Mouse (Mus musculus) left cerebral cortex, postnatal 4 days (tissue): ENCODE measurements around the gene Slco4a1. TPM values are rescaled to one million over a fixed set of nuclear protein-coding genes. Genes with fewer than 3 reads are reported as not detected.

Experiments
- DNase-seq: peaks from one replicate; pipeline ENCODE4 v3.0.0-alpha.2; 2022
- intact Hi-C: fragments of 180-260 bp; cut with DNase I; formaldehyde crosslinking; loops from one replicate; pipeline ENCODE4 v1.15.1; 2025
- total RNA-seq, 2 experiments: library from RNA; stranded (reverse); gene quantifications; 2 replicates each; pipeline ENCODE4 v1.2.3; 2021

The Slco4a1 gene
- total RNA-seq = 1 to 10 TPM; 2.4 to 2.5 TPM

DNA sequence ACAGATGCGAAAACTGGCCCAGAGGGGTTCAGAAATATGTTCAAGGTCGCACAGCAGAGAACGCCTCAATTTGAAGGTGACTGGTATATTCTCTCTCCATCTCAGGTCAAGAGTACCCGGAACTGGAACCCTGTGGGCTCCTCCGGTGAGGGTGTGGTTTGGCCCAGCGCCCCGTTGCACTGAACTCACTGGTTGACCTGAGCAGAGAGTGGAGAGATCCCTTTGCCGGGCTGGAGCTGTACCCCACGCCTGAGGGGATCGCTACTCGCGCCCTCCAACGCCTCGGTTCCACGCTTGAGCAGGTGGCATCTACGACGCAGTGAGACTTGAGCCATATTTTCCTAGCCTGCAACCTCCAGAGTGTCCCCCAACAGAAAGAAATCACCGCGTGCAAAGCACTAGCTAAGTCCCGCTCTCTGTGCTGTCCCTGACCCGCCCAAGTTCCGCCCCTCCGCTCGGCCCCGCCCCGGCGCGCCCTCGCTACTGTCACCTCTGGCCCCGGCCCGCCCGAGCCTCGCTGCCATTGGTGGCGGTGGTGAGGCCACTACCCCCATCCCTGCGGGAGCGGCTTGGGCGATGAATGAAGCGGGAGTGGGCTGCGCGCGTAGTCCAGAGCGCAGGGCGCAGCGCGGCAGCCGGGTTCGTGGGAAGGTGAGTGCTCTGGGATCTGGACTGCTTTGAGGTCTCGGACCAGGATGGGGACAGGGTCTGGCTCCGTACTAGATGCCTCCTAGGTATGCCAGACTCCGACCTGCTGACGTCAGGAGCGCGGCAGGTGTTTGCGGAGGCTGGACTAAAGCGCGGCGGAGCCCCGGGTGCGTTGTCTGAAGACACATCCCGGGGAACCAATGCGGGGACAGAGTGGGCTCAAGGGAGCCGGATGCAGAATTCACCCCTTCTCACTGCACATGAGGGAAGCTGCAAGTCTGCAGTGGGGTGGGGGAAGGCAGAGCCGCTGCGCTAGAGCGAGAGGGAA is at the start of gene Slco4a1:
Gene Slco4a1 (plus strand): TSS at position 523 of the 976 bp plus-strand sequence.
- intact Hi-C loops = no loop called here
- peak; percentile 84 for DNase-seq

- DNase-seq = no peak
- intact Hi-C loops = no loop called here
These were observed 47.6 kb upstream of the Slco4a1 start for GRCm38 (mm10) chr2:180408410-180408809.

- intact Hi-C loops = no loop called here
- peak; percentile 81 for DNase-seq
These were observed 45.6 kb upstream of the Slco4a1 start for GRCm38 (mm10) chr2:180410432-180410831.

- intact Hi-C loops = no loop called here
- DNase-seq = no peak
These were observed 45.0 kb upstream of the Slco4a1 start for GRCm38 (mm10) chr2:180411013-180411412.

DNA sequence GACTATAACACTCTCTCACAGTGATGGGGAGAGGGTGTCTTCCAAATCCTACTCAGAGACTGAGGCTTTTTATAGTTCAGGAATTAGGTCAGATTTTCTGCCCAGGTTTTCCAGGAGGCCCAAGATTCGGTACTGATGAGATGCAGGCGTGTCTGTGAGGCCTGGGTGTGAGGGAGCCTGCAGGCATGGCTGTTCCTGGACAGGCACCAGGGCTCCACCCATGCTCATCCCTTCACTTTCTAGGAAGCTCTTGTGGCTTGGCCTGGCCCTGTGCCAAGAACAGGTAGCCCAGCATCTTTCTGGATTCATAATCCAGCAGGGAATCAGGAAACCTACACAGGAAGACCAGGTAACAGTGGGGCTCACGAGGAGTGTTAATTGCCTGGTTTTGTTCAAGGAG is 40.4 kb upstream of the Slco4a1 start:
- DNase-seq = no peak

GRCm38 (mm10) chr2:180417731-180418130 is 38.3 kb upstream of the Slco4a1 start:
- intact Hi-C loops = no loop called here

More for the DNA sequence above, 40.4 kb upstream of the Slco4a1 start:
- intact Hi-C loops = no loop called here

GRCm38 (mm10) chr2:180420641-180421040 is 35.4 kb upstream of the Slco4a1 start:
- peak; percentile 88 for DNase-seq
- intact Hi-C loops = no loop called here

More at GRCm38 (mm10) chr2:180417731-180418130, 38.3 kb upstream of the Slco4a1 start:
- DNase-seq = peak; percentile 56

DNA sequence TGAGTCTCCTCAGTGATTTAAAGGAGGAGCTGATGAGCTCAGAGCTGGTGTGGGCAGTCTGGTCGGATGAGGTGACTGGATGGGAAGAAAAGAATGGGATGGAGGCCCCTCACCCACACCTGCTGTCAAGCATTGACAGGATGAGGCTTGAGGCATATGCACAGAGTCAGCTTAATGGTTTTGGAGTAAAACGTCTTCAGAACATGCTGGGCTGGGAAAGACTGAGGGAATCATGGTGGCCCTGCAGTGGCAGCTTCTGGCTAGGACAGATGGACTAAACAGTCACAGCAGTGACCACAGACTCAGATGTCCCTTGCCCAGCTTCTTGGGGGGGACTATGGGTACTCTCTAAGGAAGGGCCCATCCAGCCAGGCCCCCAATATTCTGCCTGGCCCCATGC is 30.9 kb upstream of the Slco4a1 start:
- no peak for DNase-seq
- intact Hi-C loops = no loop called here

GRCm38 (mm10) chr2:180427073-180427472 is 29.0 kb upstream of the Slco4a1 start:
- peak; percentile 94 for DNase-seq
- intact Hi-C loops = no loop called here

DNA sequence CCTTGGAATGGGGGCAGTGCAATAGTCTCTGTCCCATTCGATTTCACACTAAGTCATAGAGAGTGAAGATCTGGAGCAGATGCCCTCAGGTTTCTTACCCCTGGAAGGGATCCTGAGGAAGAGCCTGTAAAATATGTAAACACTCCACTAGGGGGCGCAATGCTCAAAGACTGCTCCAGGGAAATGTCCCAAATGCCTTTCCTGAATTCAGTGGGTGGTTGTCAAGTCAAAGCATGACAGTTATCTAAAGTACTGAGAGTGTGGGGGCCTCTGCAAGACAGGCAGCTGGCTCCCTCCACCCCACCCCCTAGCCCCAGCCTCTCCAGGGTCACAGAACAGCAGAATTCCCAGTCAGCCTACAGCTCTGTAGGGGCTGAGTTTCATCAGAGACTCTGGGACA is 27.7 kb upstream of the Slco4a1 start:
- peak; percentile 21 for DNase-seq
- intact Hi-C loops = no loop called here

DNA sequence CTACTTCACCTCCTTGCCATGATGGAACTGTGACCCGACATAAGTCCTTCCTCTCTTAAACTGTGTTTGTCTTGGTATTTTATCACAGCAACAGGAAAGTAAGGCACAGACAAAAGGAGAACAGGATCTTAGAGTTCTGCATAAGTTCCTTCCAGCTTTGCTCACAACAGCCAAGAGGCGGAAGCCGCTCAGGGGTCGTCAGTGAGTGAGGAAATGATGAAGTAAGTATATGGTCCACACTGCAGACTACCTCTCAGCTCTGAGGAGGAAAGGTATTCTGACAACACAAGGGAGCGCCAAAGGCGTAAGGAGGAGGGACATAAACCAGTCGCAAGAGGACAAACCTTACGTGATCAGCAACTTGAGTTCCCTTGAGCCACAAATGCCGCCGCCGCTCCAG is 25.4 kb upstream of the Slco4a1 start:
- intact Hi-C loops = loop anchor here (5.0 kb wide), 2 partner anchors 78 to 153 kb away; no protein-coding TSS in a partner anchor
- no peak for DNase-seq

DNA sequence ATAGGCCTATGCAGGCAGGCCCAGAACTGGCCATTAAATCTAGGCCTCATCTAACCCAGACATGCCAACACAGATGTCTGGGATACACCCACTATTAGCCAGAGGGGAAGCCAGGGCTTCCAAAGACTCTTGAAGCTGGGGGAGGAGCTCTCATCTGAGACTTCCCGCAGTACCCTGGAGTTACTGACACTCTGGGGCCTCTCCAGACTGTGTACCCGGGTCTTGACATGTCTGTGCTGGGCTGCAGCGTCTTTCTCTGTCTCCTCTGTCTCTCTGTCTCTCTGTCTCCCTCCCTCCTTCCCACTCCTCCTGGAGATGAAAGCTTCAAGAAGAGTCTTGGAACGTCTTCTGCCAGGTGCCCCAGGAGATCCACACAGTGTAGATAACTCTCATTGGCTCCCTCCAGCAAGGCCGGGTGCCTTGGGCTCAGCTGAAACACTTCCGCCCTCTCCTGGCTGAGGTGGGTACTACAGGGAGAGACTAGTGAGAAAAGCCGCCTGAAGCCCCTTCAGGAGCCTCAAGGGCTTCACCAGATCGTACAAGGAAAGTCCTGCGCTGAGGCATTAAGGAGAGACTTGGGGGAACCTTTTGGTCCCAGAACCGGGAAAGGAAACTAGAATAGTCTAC is 23.9 kb upstream of the Slco4a1 start:
- intact Hi-C loops = loop anchor here (5.0 kb wide), 2 partner anchors 80 to 155 kb away; no protein-coding TSS in a partner anchor
- DNase-seq = peak; percentile 95

- intact Hi-C loops = loop anchor here (5.0 kb wide), 2 partner anchors 80 to 155 kb away; no protein-coding TSS in a partner anchor
- no peak for DNase-seq
These were observed 23.3 kb upstream of the Slco4a1 start for GRCm38 (mm10) chr2:180432751-180433150.

DNA sequence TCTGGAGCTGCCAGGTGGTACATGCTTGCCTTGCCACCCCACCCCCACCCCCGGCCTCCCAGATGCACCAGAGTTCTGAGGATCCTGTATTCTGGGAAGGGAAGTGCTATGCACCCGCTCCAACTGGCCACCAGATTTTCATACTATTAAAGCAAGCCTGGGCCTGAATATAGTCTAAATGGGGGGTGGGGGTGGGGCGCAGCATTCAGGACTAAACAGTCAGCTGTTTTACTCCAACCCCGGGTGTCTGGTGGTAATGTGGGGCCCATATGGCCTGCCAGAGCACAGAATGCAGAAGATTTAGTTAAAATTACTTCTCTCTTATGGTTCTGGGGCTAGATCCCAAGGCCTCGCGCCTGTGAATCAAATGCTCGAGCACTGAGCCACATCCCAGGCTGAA is 22.7 kb upstream of the Slco4a1 start:
- intact Hi-C loops = loop anchor here (5.0 kb wide), 2 partner anchors 81 to 156 kb away; no protein-coding TSS in a partner anchor
- DNase-seq = no peak

DNA sequence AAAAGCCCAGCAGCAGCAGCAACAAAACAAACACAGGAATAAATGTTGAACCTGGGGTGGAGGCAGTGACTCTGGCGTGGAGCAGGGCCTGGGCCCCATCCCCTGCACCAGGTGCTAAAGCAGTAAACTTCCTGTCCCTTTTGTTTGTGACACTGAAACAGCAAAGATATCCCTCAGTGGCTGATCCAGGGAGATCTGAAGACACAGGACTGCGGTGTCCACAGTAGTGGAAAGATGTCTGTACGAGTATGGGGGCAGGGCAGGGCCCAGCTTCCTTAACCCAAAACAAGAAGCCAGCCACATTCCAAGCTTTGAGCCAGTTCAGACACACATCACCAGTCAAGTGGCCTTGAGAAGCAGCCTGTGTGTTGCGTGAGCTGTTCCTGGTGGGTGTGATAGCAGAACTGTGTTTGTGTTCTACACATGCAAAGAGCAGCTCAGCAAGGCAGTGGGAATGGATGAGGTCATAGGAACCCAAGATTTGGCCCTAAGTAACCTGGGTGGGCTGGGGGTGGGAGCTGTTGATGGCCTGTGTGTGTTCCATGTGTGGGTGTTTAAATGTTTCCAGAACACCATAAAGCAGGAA is 20.6 kb upstream of the Slco4a1 start:
- intact Hi-C loops = no loop called here
- DNase-seq = no peak

DNA sequence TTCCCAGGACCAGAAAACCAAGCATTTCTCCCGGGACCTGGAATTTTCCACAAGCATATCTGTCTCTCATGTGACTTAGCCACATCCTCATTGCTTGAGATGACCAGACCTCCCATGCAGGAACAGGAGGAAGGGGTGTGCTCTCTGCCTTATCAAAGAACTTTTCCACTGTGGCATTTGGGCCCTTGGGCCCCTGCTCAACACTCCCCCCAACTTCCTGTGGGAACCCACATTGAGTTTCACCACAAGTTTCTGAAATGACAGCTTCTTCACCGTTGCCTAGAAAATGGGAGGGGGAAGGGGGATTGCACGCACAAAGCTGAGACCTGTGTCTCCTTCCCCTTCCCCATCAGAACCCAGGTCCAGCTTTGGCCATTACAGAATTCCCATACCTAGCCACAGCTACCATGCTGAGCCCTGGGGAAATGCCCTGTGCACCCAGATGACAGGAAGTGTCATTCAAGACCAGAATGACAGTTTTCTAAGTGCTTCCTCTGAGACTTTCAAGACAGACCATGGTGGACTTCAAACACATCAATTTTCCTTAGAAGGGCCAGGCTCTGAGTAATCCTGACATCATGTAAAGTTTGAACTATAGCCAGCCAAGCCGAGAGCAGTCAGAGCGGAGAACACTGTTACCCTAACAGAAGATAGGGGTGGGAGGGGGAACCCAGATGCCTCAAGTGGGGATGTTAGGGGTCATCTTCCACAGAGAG is 18.7 kb upstream of the Slco4a1 start:
- no peak for DNase-seq
- intact Hi-C loops = no loop called here

DNA sequence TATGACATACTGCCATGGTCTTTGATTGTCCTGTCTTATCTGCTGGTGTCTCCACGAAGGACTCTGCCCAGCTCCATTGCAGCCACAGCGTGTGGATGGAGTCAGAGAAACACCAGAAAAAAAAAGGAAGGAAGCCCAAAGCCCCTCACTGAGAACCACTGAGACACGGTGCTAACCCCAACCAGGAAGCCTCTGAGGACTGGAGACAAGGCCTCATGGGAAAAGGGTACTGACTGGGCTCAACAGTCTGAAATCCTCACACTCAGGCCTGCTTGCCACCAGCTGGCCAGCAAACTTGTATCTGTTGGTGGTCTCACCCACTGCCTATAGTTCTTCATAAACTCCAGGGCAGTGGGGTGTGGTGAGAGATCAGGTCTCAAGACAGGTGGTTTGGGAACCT is 16.3 kb upstream of the Slco4a1 start:
- no peak for DNase-seq
- intact Hi-C loops = no loop called here

DNA sequence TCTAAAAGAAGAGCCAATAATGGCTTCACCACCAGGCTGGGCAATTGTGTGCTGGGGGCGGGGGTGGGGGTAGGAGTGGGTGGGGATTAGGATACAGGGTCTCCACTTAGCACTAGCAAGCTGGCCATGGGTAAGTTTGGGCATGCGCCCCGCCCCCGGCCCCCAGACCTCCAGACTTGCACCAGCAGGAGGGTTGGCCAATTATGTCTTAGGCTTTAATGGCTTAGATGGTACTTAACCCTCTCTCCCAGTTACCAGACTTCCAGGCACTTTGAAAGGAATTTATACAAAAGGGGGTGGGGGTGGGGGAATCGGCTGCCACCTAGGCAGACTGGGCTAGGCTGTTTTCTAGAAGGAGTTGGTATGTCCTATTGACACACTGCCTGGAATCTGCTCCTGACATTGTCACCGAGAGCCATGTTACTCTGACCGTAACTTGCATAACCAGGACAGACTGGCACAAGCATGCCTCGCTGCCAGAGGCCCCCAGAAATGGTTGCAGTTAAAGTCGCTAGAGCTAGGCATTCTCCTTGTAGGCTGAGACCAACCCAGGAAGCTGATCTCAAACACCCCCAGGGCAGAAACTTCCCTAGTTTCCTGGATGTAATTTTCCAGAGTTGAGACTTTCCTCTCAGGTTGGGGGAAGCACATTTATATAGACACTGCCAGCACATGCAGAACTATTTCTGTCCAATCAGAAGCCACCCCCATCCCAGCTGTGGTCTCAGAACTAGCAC is 15.3 kb upstream of the Slco4a1 start:
- no peak for DNase-seq
- intact Hi-C loops = no loop called here

GRCm38 (mm10) chr2:180442061-180442460 is 14.0 kb upstream of the Slco4a1 start:
- intact Hi-C loops = no loop called here
- DNase-seq = no peak

DNA sequence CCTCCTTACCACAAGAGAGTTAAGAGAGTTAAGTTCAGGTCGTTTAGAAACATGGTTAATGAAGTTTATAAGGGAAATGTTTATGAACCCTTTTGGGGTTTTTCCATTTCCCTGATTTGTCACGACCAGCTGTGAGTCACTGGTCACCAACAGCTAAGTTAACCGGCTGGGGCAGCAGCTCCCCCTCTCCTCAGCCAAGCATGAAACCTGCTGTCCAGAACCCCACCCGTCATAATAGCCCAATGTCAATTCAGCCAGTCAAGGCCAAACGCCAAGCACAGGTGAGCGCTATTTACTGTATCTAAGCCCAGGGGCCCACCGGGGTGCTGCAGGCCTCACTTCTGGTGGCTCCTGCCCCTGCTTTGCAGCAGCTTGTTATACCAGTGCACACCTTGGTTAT is 12.2 kb upstream of the Slco4a1 start:
- intact Hi-C loops = no loop called here
- no peak for DNase-seq
